8 mouse cellular contexts compared by ENCODE assay signal in genomic region chr17:26886047-26886749, GRCm38 (mm10). TPM values are rescaled to one million over a fixed set of nuclear protein-coding genes. Genes with fewer than 3 reads are reported as not detected.
DNase-seq lines count a peak whose midpoint lies in the region; ATAC-seq and TF ChIP-seq lines count a peak whose summit lies in the region.

No protein-coding gene starts in this region.

- no peak overlapping the region for H3K27ac ChIP-seq in forebrain, embryonic 14.5 days (ENCODE audit: low read depth, low read length)
- H3K27ac ChIP-seq in layer of hippocampus, adult 2 months = peak overlapping the region; percentile 8; the same call in 1 of the 2 replicates
- no peak overlapping the region for H3K27ac ChIP-seq in lung, embryonic 15.5 days

- peak; percentile 88 for ATAC-seq in cerebellum, adult (ENCODE audit: insufficient number of reproducible peaks, low FRiP score, low TSS enrichment)
- ATAC-seq in forebrain, embryonic 14.5 days = peak; percentile 94
- ATAC-seq in lung, embryonic 15.5 days (ENCODE audit: borderline replicate concordance, extremely low read depth, low FRiP score, low TSS enrichment) = peak; percentile 80

- peak; percentile 88 for DNase-seq in ES-CJ7 (ENCODE audit: low read depth, low spot score)
- DNase-seq in forebrain, embryonic 14.5 days (ENCODE audit: low spot score) = peak; percentile 93
- DNase-seq in heart, postnatal 25 days (ENCODE audit: low spot score) = peak; percentile 72
- peak; percentile 87 to 91 for DNase-seq in layer of hippocampus, adult 2 months (ENCODE audit: low spot score in 2 of 2)
- DNase-seq in ovary, adult 18-20 months (ENCODE audit: low spot score) = peak; percentile 73
- peak; percentile 83 for DNase-seq in thymus, postnatal 0 days (ENCODE audit: low spot score)

- peak overlapping the region; percentile 69 for H3K4me2 ChIP-seq in forebrain, embryonic 14.5 days (ENCODE audit: low read length)
- peak overlapping the region; percentile 74 for H3K4me2 ChIP-seq in lung, embryonic 15.5 days

- 10% methylated on average over 30 of the region's 30 CpGs for WGBS in forebrain, embryonic 14.5 days
- WGBS in lung, embryonic 15.5 days = 8% methylated on average over 30 of the region's 30 CpGs

- TF ChIP-seq CTCF in layer of hippocampus, adult 2 months (conservative IDR thresholded peaks at IDR 0.05) = peak; percentile 99

- H3K4me3 ChIP-seq in forebrain, embryonic 14.5 days (ENCODE audit: low read depth, low read length) = peak overlapping the region; percentile 31
- H3K4me3 ChIP-seq in layer of hippocampus, adult 2 months = peak overlapping the region; percentile 65
- peak overlapping the region; percentile 40 for H3K4me3 ChIP-seq in lung, embryonic 15.5 days

- H3K4me1 ChIP-seq in forebrain, embryonic 14.5 days (ENCODE audit: control insufficient read depth, insufficient read depth, low read length) = peaks cover 14% of the 10 kb centered on the region
- peaks cover 17% of the 10 kb centered on the region for H3K4me1 ChIP-seq in lung, embryonic 15.5 days

- intact Hi-C loops in heart, postnatal 25 days (cut with DNase I) = loop anchor here (2.0 to 5.0 kb wide), 2 partner anchors 91 to 424 kb away; no protein-coding TSS in a partner anchor

- peaks cover 9% of the 10 kb centered on the region; the same call in 1 of the 2 replicates for H3K27me3 ChIP-seq in forebrain, embryonic 14.5 days (replicated peaks; ENCODE audit: control insufficient read depth, insufficient read depth, low read length)
- H3K27me3 ChIP-seq in lung, embryonic 15.5 days = 0 out of 2 replicates have a peak, but pooled peaks cover 8% of the 10 kb centered on the region

- H3K9ac ChIP-seq in forebrain, embryonic 14.5 days (ENCODE audit: low read length) = peak overlapping the region; percentile 48; the same call in 1 of the 2 replicates
- peak overlapping the region; percentile 38 for H3K9ac ChIP-seq in lung, embryonic 15.5 days

- H3K36me3 ChIP-seq in forebrain, embryonic 14.5 days (ENCODE audit: control insufficient read depth, insufficient read depth, low read length) = no peaks in the 10 kb centered on the region
- no peaks in the 10 kb centered on the region for H3K36me3 ChIP-seq in lung, embryonic 15.5 days

- H3K9me3 ChIP-seq in forebrain, embryonic 14.5 days (replicated peaks; ENCODE audit: control insufficient read depth, low read length) = no peaks in the 10 kb centered on the region
- no peaks in the 10 kb centered on the region for H3K9me3 ChIP-seq in lung, embryonic 15.5 days

RNA-seq across cellular contexts. Expression of gene Kifc5b, which starts 30.7 kb away (rescaled TPM):
- 2.4 and 3.0 TPM in 2 replicates for polyA plus RNA-seq in forebrain, embryonic 14.5 days (2014; fragmentation: Nextera tagmentation; extraction: Ambion mirVana)
- under 1 TPM; 0.44 to 0.48 TPM for total RNA-seq in heart, postnatal 25 days (2021)
- 1 to 10 TPM; 2.8 to 3.3 TPM for total RNA-seq in layer of hippocampus, adult 2 months (2021)
- 8.0 and 9.8 TPM in 2 replicates for polyA plus RNA-seq in lung, embryonic 15.5 days (2015; fragmentation: Nextera tagmentation; extraction: Ambion mirVana)
- polyA plus RNA-seq in thymus, postnatal 0 days (2015; fragmentation: Nextera tagmentation; extraction: Ambion mirVana) = 4.2 and 5.8 TPM in 2 replicates

RNA-seq across cellular contexts. Expression of gene Nkx2-5, which starts 41.4 kb away (rescaled TPM):
- not detected in 2 replicates for polyA plus RNA-seq in forebrain, embryonic 14.5 days (2014; fragmentation: Nextera tagmentation; extraction: Ambion mirVana)
- total RNA-seq in heart, postnatal 25 days (2021) = 10 to 100 TPM; 79.5 to 91.8 TPM
- total RNA-seq in layer of hippocampus, adult 2 months (2021) = not detected
- 2.4 and 4.6 TPM in 2 replicates for polyA plus RNA-seq in lung, embryonic 15.5 days (2015; fragmentation: Nextera tagmentation; extraction: Ambion mirVana)
- not detected in 2 replicates for polyA plus RNA-seq in thymus, postnatal 0 days (2015; fragmentation: Nextera tagmentation; extraction: Ambion mirVana)

RNA-seq across cellular contexts. Expression of gene Phf1, which starts 46.7 kb away (rescaled TPM):
- 10.0 and 12.1 TPM in 2 replicates for polyA plus RNA-seq in forebrain, embryonic 14.5 days (2014; fragmentation: Nextera tagmentation; extraction: Ambion mirVana)
- 10 to 100 TPM; 10.8 to 12.3 TPM for total RNA-seq in heart, postnatal 25 days (2021)
- total RNA-seq in layer of hippocampus, adult 2 months (2021) = 10 to 100 TPM; 31.4 to 33.9 TPM
- polyA plus RNA-seq in lung, embryonic 15.5 days (2015; fragmentation: Nextera tagmentation; extraction: Ambion mirVana) = 7.6 and 8.7 TPM in 2 replicates
- 8.5 and 9.3 TPM in 2 replicates for polyA plus RNA-seq in thymus, postnatal 0 days (2015; fragmentation: Nextera tagmentation; extraction: Ambion mirVana)

RNA-seq across cellular contexts. Expression of gene Cuta, which starts 53.2 kb away (rescaled TPM):
- 137 and 150 TPM in 2 replicates for polyA plus RNA-seq in forebrain, embryonic 14.5 days (2014; fragmentation: Nextera tagmentation; extraction: Ambion mirVana)
- 10 to 100 TPM; 91.4 to 92.5 TPM for total RNA-seq in heart, postnatal 25 days (2021)
- total RNA-seq in layer of hippocampus, adult 2 months (2021) = 10 to 100 TPM; 91.3 to 95.8 TPM
- 182 and 184 TPM in 2 replicates for polyA plus RNA-seq in lung, embryonic 15.5 days (2015; fragmentation: Nextera tagmentation; extraction: Ambion mirVana)
- 237 and 241 TPM in 2 replicates for polyA plus RNA-seq in thymus, postnatal 0 days (2015; fragmentation: Nextera tagmentation; extraction: Ambion mirVana)

RNA-seq across cellular contexts. Expression of gene Syngap1, which starts 54.9 kb away (rescaled TPM):
- 4.2 and 4.9 TPM in 2 replicates for polyA plus RNA-seq in forebrain, embryonic 14.5 days (2014; fragmentation: Nextera tagmentation; extraction: Ambion mirVana)
- total RNA-seq in heart, postnatal 25 days (2021) = 1 to 10 TPM; 5.3 to 5.5 TPM
- 100 to 1,000 TPM; 463 to 497 TPM for total RNA-seq in layer of hippocampus, adult 2 months (2021)
- polyA plus RNA-seq in lung, embryonic 15.5 days (2015; fragmentation: Nextera tagmentation; extraction: Ambion mirVana) = 1.5 and 2.1 TPM in 2 replicates
- polyA plus RNA-seq in thymus, postnatal 0 days (2015; fragmentation: Nextera tagmentation; extraction: Ambion mirVana) = 0.21 TPM in 2 replicates
